Mouse (Mus musculus) heart, adult 2 months (tissue): ENCODE measurements at regions not wholly inside any gene's neighbourhood (a gene's known extent, or its start where the extent isn't known, plus 50 kb on each side); places are given as distances from the start of the nearest gene placed in this dataset.

Source experiments
- DNase-seq, 2 experiments: peaks; one replicate each; pipeline ENCODE4 v3.0.0; 2021
- H3K27ac ChIP-seq: fragments of 200-600 bp; 2 replicates; pipeline ENCODE4 v1.8.1; 2022
- H3K27me3 ChIP-seq: fragments of 200-500 bp; 2 replicates; pipeline ENCODE4 v1.6.1; 2012; ENCODE audit warnings: mild to moderate bottlenecking, low read length, inconsistent platforms, mixed read lengths; ENCODE audit not compliant: control insufficient read depth, insufficient read depth
- H3K36me3 ChIP-seq: fragments of 200-500 bp; 2 replicates; pipeline ENCODE4 v1.6.1; 2012; ENCODE audit warnings: low read length, inconsistent platforms; ENCODE audit not compliant: control insufficient read depth, insufficient read depth
- H3K4me1 ChIP-seq: fragments of 200-500 bp; 2 replicates; pipeline ENCODE4 v1.6.1; 2011; ENCODE audit warnings: low read length; ENCODE audit not compliant: control insufficient read depth, insufficient read depth
- H3K4me3 ChIP-seq: fragments of 200-600 bp; 2 replicates; pipeline ENCODE4 v1.8.1; 2022
- H3K79me2 ChIP-seq: fragments of 200-500 bp; replicated peaks from 2 replicates; pipeline ENCODE4 v1.6.1; 2012; ENCODE audit warnings: mild to moderate bottlenecking, inconsistent platforms, low read length, moderate library complexity, mixed read lengths; ENCODE audit not compliant: control insufficient read depth, insufficient read depth
- H3K9ac ChIP-seq: fragments of 200-500 bp; 2 replicates; pipeline ENCODE4 v1.6.1; 2012; ENCODE audit warnings: low read depth, mild to moderate bottlenecking, control low read depth, inconsistent platforms, low read length, mixed read lengths
- CTCF ChIP-seq: fragments of 200-600 bp; IDR thresholded peaks from 2 replicates; pipeline ENCODE4 v1.8.1; 2022; ENCODE audit warnings: antibody characterized with exemption, mild to moderate bottlenecking, moderate library complexity
- EP300 ChIP-seq: fragments of 200-500 bp; IDR thresholded peaks from 2 replicates; pipeline ENCODE4 v1.6.1; 2011; ENCODE audit warnings: low read depth, low read length, control low read depth; ENCODE audit not compliant: insufficient read depth
- POLR2A ChIP-seq: fragments of 200-500 bp; IDR thresholded peaks from 2 replicates; pipeline ENCODE4 v1.6.1; 2011; ENCODE audit warnings: mild to moderate bottlenecking, low read depth, low read length, control low read depth; ENCODE audit not compliant: insufficient read depth
- WGBS: fragments of 180-500 bp; shearing (Covaris S2); methylation state at CpG from one replicate; pipeline ENCODE4 v1.1.7; 2018; 5-methylcytosine and 5-hydroxymethylcytosine counted together
- intact Hi-C: fragments of 180-260 bp; cut with DNase I; formaldehyde crosslinking; loops from one replicate; pipeline ENCODE4 v1.15.1; 2025

- Histone ChIP-seq H3K9ac (no peak overlapping the region), H3K4me3 (no peak overlapping the region), H3K4me1 (no peaks in the 10 kb centered on the region), H3K79me2 (no peaks in the 10 kb centered on the region), H3K27me3 (no peaks in the 10 kb centered on the region), H3K27ac (no peak overlapping the region), H3K36me3 (no peaks in the 10 kb centered on the region)
- WGBS: 69% methylated on average over 4 of the region's 4 CpGs
- no peak for DNase-seq
- TF ChIP-seq CTCF (no peak), POLR2A (no peak), EP300 (no peak)
- intact Hi-C loops: no loop called here
Measured at GRCm38 (mm10) chr15:3831802-3832201, 147.6 kb downstream of the Fbxo4 start.

- Histone ChIP-seq H3K4me1 (no peaks in the 10 kb centered on the region), H3K36me3 (no peaks in the 10 kb centered on the region), H3K4me3 (no peak overlapping the region), H3K79me2 (no peaks in the 10 kb centered on the region), H3K27ac (no peak overlapping the region), H3K9ac (no peak overlapping the region), H3K27me3 (no peaks in the 10 kb centered on the region)
- 89% methylated on average over 2 of the region's 2 CpGs for WGBS
- TF ChIP-seq EP300: no peak
- TF ChIP-seq CTCF: no peak
- TF ChIP-seq POLR2A: no peak
- intact Hi-C loops: no loop called here
- DNase-seq: no peak
Measured at GRCm38 (mm10) chr15:3805430-3805829, 173.9 kb downstream of the Fbxo4 start.

GRCm38 (mm10) chr15:3775865-3776264 lies 192.6 kb upstream of the Ghr start:
- TF ChIP-seq CTCF (no peak), POLR2A (no peak), EP300 (no peak)
- 73% methylated on average over 3 of the region's 3 CpGs for WGBS
- H3K4me1 ChIP-seq: no peaks in the 10 kb centered on the region
- no peaks in the 10 kb centered on the region for H3K79me2 ChIP-seq
- H3K4me3 ChIP-seq: no peak overlapping the region
- no peak overlapping the region for H3K9ac ChIP-seq
- no peak for DNase-seq
- H3K36me3 ChIP-seq: no peaks in the 10 kb centered on the region
- no peaks in the 10 kb centered on the region for H3K27me3 ChIP-seq
- no peak overlapping the region for H3K27ac ChIP-seq
- intact Hi-C loops: no loop called here

GRCm38 (mm10) chr15:3772228-3772789 lies 189.0 kb upstream of the Ghr start:
- no peak overlapping the region for H3K27ac ChIP-seq
- 82% methylated on average over 8 of the region's 8 CpGs for WGBS
- H3K27me3 ChIP-seq: no peaks in the 10 kb centered on the region
- H3K79me2 ChIP-seq: no peaks in the 10 kb centered on the region
- no peak overlapping the region for H3K9ac ChIP-seq
- H3K4me1 ChIP-seq: no peaks in the 10 kb centered on the region
- intact Hi-C loops: no loop called here
- no peak overlapping the region for H3K4me3 ChIP-seq
- TF ChIP-seq EP300 (no peak), POLR2A (no peak), CTCF (no peak)
- H3K36me3 ChIP-seq: no peaks in the 10 kb centered on the region
- DNase-seq: no peak

GRCm38 (mm10) chr15:3770312-3770711 lies 187.0 kb upstream of the Ghr start:
- intact Hi-C loops: no loop called here

GRCm38 (mm10) chr15:3764726-3765125 lies 181.4 kb upstream of the Ghr start:
- no peaks in the 10 kb centered on the region for H3K36me3 ChIP-seq
- H3K4me1 ChIP-seq: no peaks in the 10 kb centered on the region
- no peaks in the 10 kb centered on the region for H3K27me3 ChIP-seq
- intact Hi-C loops: no loop called here
- H3K4me3 ChIP-seq: no peak overlapping the region
- H3K79me2 ChIP-seq: no peaks in the 10 kb centered on the region
- DNase-seq: no peak
- no peak for TF ChIP-seq CTCF
- TF ChIP-seq EP300: no peak
- TF ChIP-seq POLR2A: no peak
- no peak overlapping the region for H3K27ac ChIP-seq
- WGBS: 85% methylated on average over 3 of the region's 3 CpGs
- no peak overlapping the region for H3K9ac ChIP-seq

More at GRCm38 (mm10) chr15:3770312-3770711, 187.0 kb upstream of the Ghr start:
- TF ChIP-seq CTCF (no peak), EP300 (no peak), POLR2A (no peak)
- Histone ChIP-seq H3K4me3 (no peak overlapping the region), H3K4me1 (no peaks in the 10 kb centered on the region), H3K79me2 (no peaks in the 10 kb centered on the region), H3K27ac (no peak overlapping the region), H3K36me3 (no peaks in the 10 kb centered on the region), H3K27me3 (no peaks in the 10 kb centered on the region), H3K9ac (no peak overlapping the region)
- no peak for DNase-seq
- 80% methylated on average over 4 of the region's 4 CpGs for WGBS

- TF ChIP-seq EP300 (no peak), CTCF (no peak), POLR2A (no peak)
- 33% methylated on average over 3 of the region's 3 CpGs for WGBS
- Histone ChIP-seq H3K36me3 (no peaks in the 10 kb centered on the region), H3K4me1 (no peaks in the 10 kb centered on the region; the same call in 1 of the 2 replicates), H3K4me3 (no peak overlapping the region), H3K27ac (no peak overlapping the region), H3K27me3 (no peaks in the 10 kb centered on the region), H3K79me2 (no peaks in the 10 kb centered on the region), H3K9ac (no peak overlapping the region)
- DNase-seq: no peak
- intact Hi-C loops: no loop called here
Measured at GRCm38 (mm10) chr15:3760396-3760795, 177.1 kb upstream of the Ghr start.
